Mouse (Mus musculus) heart, adult 2 months (tissue): ENCODE measurements around the gene Grtp1.

Experiments used
- CTCF ChIP-seq: fragments of 200-600 bp; IDR thresholded peaks from 2 replicates; pipeline ENCODE4 v1.8.1; 2022; ENCODE audit warnings: antibody characterized with exemption, mild to moderate bottlenecking, moderate library complexity
- POLR2A ChIP-seq: fragments of 200-500 bp; IDR thresholded peaks from 2 replicates; pipeline ENCODE4 v1.6.1; 2011; ENCODE audit warnings: mild to moderate bottlenecking, low read depth, low read length, control low read depth; ENCODE audit not compliant: insufficient read depth

DNA sequence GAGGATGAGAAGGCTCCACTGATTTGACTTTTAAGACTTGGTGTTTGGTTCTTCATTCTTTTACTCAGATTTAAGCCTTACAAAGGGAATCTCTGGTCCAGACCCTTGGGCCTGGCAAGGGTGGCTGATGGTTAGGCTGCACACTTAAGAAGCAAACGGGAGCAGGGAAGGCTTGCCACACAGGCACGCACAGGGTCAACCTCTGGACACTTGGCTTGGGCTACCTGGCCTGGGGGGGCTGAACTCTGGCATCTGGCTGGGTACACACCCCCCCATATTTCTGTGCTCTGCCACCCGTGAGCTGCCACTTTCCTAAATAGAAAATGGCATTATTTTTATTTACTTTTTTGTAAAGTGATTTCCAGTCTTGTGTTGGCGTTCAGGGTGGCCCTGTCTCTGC is 25.6 kb downstream of the Grtp1 start:
- TF ChIP-seq POLR2A, result no peak
- TF ChIP-seq CTCF, result no peak
